Mouse (Mus musculus) layer of hippocampus, adult 2 months (tissue): ENCODE measurements around the gene Rpn1. TPM values are rescaled to one million over a fixed set of nuclear protein-coding genes. Genes with fewer than 3 reads are reported as not detected.
A peak's percentile ranks its signal among the peaks of the same experiment; 100 is the strongest.
"Not testable (repeated sequence)": the region's sequence is repeated elsewhere in the genome, so short reads cannot be mapped to it uniquely, and the experiment has no call there.

Experiments
- DNase-seq, 2 experiments: peaks; one replicate each; pipeline ENCODE4 v3.0.0; 2022; ENCODE audit warnings: low spot score in 2 of 2
- H3K27ac ChIP-seq: fragments of 200-600 bp; 2 replicates; pipeline ENCODE4 v1.8.1; 2022
- H3K4me3 ChIP-seq: fragments of 200-600 bp; 2 replicates; pipeline ENCODE4 v1.8.1; 2022; ENCODE audit warnings: mild to moderate bottlenecking
- CTCF ChIP-seq: fragments of 200-600 bp; conservative IDR thresholded peaks from 2 replicates; pipeline ENCODE4 v1.8.1; 2022; ENCODE audit warnings: antibody characterized with exemption, mild to moderate bottlenecking, moderate library complexity
- total RNA-seq, 2 experiments: library from RNA; stranded (reverse); gene quantifications; 2 replicates each; pipeline ENCODE4 v1.2.3; 2021

Rpn1 gene
- total RNA-seq, 2 experiments from 2014 or later, result 163 to 174 TPM

GRCm38 (mm10) chr6:88113139-88113538, 28.9 kb downstream of the Rpn1 start:
- peak; percentile 41 to 76 for DNase-seq
- H3K27ac ChIP-seq, result no peak overlapping the region
- no peak overlapping the region for H3K4me3 ChIP-seq
- peak; percentile 96 for TF ChIP-seq CTCF

- no peak for DNase-seq
- H3K27ac ChIP-seq, result no peak overlapping the region
- no peak for TF ChIP-seq CTCF
- no peak overlapping the region for H3K4me3 ChIP-seq
Measured at GRCm38 (mm10) chr6:88114414-88114813, 30.1 kb downstream of the Rpn1 start.

GRCm38 (mm10) chr6:88116347-88117183, 32.3 kb downstream of the Rpn1 start:
- DNase-seq, result no peak

GRCm38 (mm10) chr6:88117184-88117575, 32.9 kb downstream of the Rpn1 start:
- Histone ChIP-seq H3K4me3 (no peak overlapping the region), H3K27ac (no peak overlapping the region)
- no peak for DNase-seq
- no peak for TF ChIP-seq CTCF

More at GRCm38 (mm10) chr6:88116347-88117183, 32.3 kb downstream of the Rpn1 start:
- no peak for TF ChIP-seq CTCF
- H3K4me3 ChIP-seq, result no peak overlapping the region
- H3K27ac ChIP-seq, result no peak overlapping the region

- H3K27ac ChIP-seq, result no peak overlapping the region
- peak; percentile 33; the same call in 1 of the 2 replicates for TF ChIP-seq CTCF
- no peak for DNase-seq
- no peak overlapping the region for H3K4me3 ChIP-seq
Measured at GRCm38 (mm10) chr6:88119309-88119708, 35.0 kb downstream of the Rpn1 start.

GRCm38 (mm10) chr6:88120813-88121212, 36.5 kb downstream of the Rpn1 start:
- no peak for DNase-seq
- TF ChIP-seq CTCF, result no peak
- Histone ChIP-seq H3K27ac (no peak overlapping the region), H3K4me3 (no peak overlapping the region)

- Histone ChIP-seq H3K4me3 (no peak overlapping the region), H3K27ac (no peak overlapping the region)
- TF ChIP-seq CTCF, result no peak
- DNase-seq, result no peak
Measured at GRCm38 (mm10) chr6:88121781-88122180, 37.5 kb downstream of the Rpn1 start.

GRCm38 (mm10) chr6:88123150-88123857, 39.0 kb downstream of the Rpn1 start:
- H3K27ac ChIP-seq, result no peak overlapping the region
- peak; percentile 66 for TF ChIP-seq CTCF
- H3K4me3 ChIP-seq, result no peak overlapping the region
- no peak for DNase-seq

- peak; percentile 46 to 59 for DNase-seq
- Histone ChIP-seq H3K27ac (no peak overlapping the region), H3K4me3 (no peak overlapping the region)
- TF ChIP-seq CTCF, result peak; percentile 70
Measured at GRCm38 (mm10) chr6:88123858-88124261, 39.6 kb downstream of the Rpn1 start.

GRCm38 (mm10) chr6:88124551-88124950, 40.3 kb downstream of the Rpn1 start:
- Histone ChIP-seq H3K27ac (no peak overlapping the region), H3K4me3 (no peak overlapping the region)
- DNase-seq, result no peak
- no peak for TF ChIP-seq CTCF

GRCm38 (mm10) chr6:88125815-88126214, 41.5 kb downstream of the Rpn1 start:
- H3K27ac ChIP-seq, H3K4me3 ChIP-seq, DNase-seq: not testable (repeated sequence)

- no peak for DNase-seq
- no peak overlapping the region for H3K4me3 ChIP-seq
- H3K27ac ChIP-seq, result no peak overlapping the region
- TF ChIP-seq CTCF, result no peak
Measured at GRCm38 (mm10) chr6:88131521-88131920, 47.2 kb downstream of the Rpn1 start.

GRCm38 (mm10) chr6:88132051-88132450, 47.8 kb downstream of the Rpn1 start:
- no peak for TF ChIP-seq CTCF
- H3K4me3 ChIP-seq, result no peak overlapping the region

More at GRCm38 (mm10) chr6:88132051-88132450, 47.8 kb downstream of the Rpn1 start:
- no peak overlapping the region for H3K27ac ChIP-seq
- no peak for DNase-seq
